Mouse (Mus musculus): ENCODE results near the gene Kdm1b.

GRCm38 (mm10) chr13:47089271-47089670 is 46.0 kb downstream of the Kdm1b start:
- no peak for TF ChIP-seq CTCF (IDR thresholded peaks at IDR 0.05; ENCODE audit: low read depth, low read length)
- TF ChIP-seq EP300 (IDR thresholded peaks at IDR 0.05; ENCODE audit: insufficient read depth, low read depth, low read length): no peak
- TF ChIP-seq POLR2A (IDR thresholded peaks at IDR 0.05; ENCODE audit: insufficient read depth, low read length): no peak

Measured in ES-Bruce4 (cell line).